Mouse (Mus musculus) brain, embryonic 14.5 days (tissue): ENCODE measurements at regions not wholly inside any gene's neighbourhood (a gene's known extent, or its start where the extent isn't known, plus 50 kb on each side); places are given as distances from the start of the nearest gene placed in this dataset.
A peak's percentile ranks its signal among the peaks of the same experiment; 100 is the strongest.

Source experiments
- DNase-seq: peaks from one replicate; pipeline ENCODE4 v3.0.0-alpha.2; 2011; ENCODE audit warnings: low read depth
- CTCF ChIP-seq: fragments of 200-500 bp; IDR thresholded peaks from 2 replicates; pipeline ENCODE4 v1.5.1; 2012; ENCODE audit warnings: inconsistent platforms, mild to moderate bottlenecking, moderate library complexity, borderline replicate concordance; ENCODE audit not compliant: insufficient read depth, insufficient read length; ENCODE audit errors: extremely low read depth
- POLR2A ChIP-seq: fragments of 200-500 bp; IDR thresholded peaks from 2 replicates; pipeline ENCODE4 v1.6.1; 2012; ENCODE audit warnings: mild to moderate bottlenecking, inconsistent platforms, borderline replicate concordance; ENCODE audit not compliant: poor library complexity, insufficient read depth, insufficient read length, severe bottlenecking; ENCODE audit errors: extremely low read depth

GRCm38 (mm10) chr5:132858846-132859510 lies 315.8 kb upstream of the Auts2 start:
- TF ChIP-seq CTCF (no peak), POLR2A (no peak)
- no peak for DNase-seq

- TF ChIP-seq POLR2A = no peak
- TF ChIP-seq CTCF = no peak
- no peak for DNase-seq
Measured at GRCm38 (mm10) chr5:132855619-132856510, 312.7 kb upstream of the Auts2 start.

GRCm38 (mm10) chr5:132850770-132851169 lies 307.6 kb upstream of the Auts2 start:
- peak; percentile 74 for DNase-seq
- no peak for TF ChIP-seq POLR2A
- TF ChIP-seq CTCF = no peak

GRCm38 (mm10) chr5:132848086-132848485 lies 304.9 kb upstream of the Auts2 start:
- TF ChIP-seq POLR2A = no peak
- TF ChIP-seq CTCF = no peak
- peak; percentile 64 for DNase-seq

GRCm38 (mm10) chr5:132843284-132843683 lies 300.1 kb upstream of the Auts2 start:
- peak; percentile 73 for DNase-seq
- TF ChIP-seq POLR2A (no peak), CTCF (no peak)

- DNase-seq = no peak
- TF ChIP-seq POLR2A = no peak
- peak; percentile 12; the same call in 1 of the 2 replicates for TF ChIP-seq CTCF
Measured at GRCm38 (mm10) chr5:132841794-132842193, 298.6 kb upstream of the Auts2 start.

- DNase-seq = peak; percentile 26
- no peak for TF ChIP-seq POLR2A
- TF ChIP-seq CTCF = no peak
Measured at GRCm38 (mm10) chr5:132837420-132837819, 294.3 kb upstream of the Auts2 start.

- TF ChIP-seq POLR2A = no peak
- TF ChIP-seq CTCF = no peak
- peak; percentile 73 for DNase-seq
Measured at GRCm38 (mm10) chr5:132828993-132829392, 285.8 kb upstream of the Auts2 start.

- peak; percentile 20 for DNase-seq
- TF ChIP-seq POLR2A (no peak), CTCF (no peak)
Measured at GRCm38 (mm10) chr5:132827555-132828333, 284.6 kb upstream of the Auts2 start.

GRCm38 (mm10) chr5:132826009-132826408 lies 282.9 kb upstream of the Auts2 start:
- TF ChIP-seq POLR2A = no peak
- TF ChIP-seq CTCF = no peak
- no peak for DNase-seq

GRCm38 (mm10) chr5:132817665-132818064 lies 274.5 kb upstream of the Auts2 start:
- no peak for DNase-seq
- TF ChIP-seq POLR2A (no peak), CTCF (no peak)

GRCm38 (mm10) chr5:132809181-132809580 lies 266.0 kb upstream of the Auts2 start:
- DNase-seq = peak; percentile 14
- no peak for TF ChIP-seq CTCF
- TF ChIP-seq POLR2A = no peak

GRCm38 (mm10) chr5:132796061-132796460 lies 252.9 kb upstream of the Auts2 start:
- no peak for TF ChIP-seq CTCF
- DNase-seq = no peak
